Mouse (Mus musculus) adrenal gland, postnatal 4 days (tissue): ENCODE data around the gene Ccdc61. TPM values are rescaled to one million over a fixed set of nuclear protein-coding genes. Genes with fewer than 3 reads are reported as not detected.

Source experiments
- DNase-seq, 2 experiments: peaks; one replicate each; pipeline ENCODE4 v3.0.0; 2021 to 2022; ENCODE audit warnings: low spot score in 2 of 2, mixed read lengths in 2 of 2
- total RNA-seq, 2 experiments: library from RNA; stranded (reverse); gene quantifications; 2 replicates each; pipeline ENCODE4 v1.2.3; 2021

Gene Ccdc61
- total RNA-seq, 2 experiments from 2014 or later, result 16.5 to 19.2 TPM

DNA sequence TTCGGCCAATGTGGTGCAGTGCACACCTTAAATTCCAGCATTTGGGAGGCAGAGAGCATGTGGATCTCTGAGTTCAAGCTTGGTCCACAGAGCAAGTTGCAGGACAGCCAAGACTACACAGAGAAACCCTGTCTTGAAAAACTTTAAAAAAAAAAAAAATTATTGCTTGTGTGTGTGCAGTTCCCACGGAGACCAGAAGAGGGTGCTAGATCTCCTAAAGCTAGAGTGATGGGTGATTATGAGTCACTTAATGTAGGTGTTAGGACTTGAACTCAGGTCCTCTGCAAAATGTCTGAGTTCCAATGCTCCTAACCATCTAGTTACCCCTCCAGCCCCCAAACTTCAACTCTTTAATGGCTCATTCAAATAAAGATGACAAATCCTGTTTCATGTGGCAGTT lies 41.7 kb downstream of the Ccdc61 start:
- no peak for DNase-seq

DNA sequence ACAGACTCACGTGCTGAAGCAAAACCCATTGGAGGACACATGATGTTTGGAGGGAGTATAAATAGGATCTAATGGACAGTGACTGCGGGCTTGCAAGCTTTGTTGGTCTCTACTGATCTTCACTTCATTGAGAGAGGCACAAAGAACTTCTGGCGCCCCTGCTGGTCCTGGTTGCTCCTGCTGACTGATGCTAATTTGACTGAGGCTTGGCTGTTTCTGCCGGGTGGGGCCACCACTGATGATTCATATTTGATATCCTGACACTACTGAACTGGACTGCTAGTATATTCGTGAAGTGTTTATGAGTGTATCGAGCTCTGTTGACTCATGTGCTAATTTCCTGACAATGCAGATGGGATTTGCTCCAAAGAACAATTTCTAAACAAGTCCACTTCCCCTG lies 47.4 kb downstream of the Ccdc61 start:
- DNase-seq, result no peak

GRCm38 (mm10) chr7:18858310-18858916 lies 51.8 kb downstream of the Ccdc61 start:
- DNase-seq, result no peak

DNA sequence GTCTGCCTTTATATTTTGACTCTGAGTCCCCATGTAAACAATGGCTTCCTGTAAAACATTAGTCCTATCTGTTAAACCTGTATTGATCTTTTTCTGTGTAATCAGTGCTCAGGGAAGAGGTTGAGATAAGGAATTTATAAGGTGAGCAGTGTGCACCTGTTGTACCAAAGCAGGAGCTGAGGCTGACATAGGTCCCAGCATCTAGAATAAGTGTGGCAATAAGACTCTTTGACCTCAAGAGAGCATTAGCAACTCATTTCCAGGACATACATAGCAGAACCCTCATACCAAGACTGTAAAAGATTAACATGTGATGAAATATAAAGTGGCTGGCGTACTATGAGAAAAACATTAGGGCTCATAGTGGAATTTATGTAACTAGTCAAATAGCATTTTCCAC lies 61.8 kb downstream of the Ccdc61 start:
- DNase-seq, result no peak

DNA sequence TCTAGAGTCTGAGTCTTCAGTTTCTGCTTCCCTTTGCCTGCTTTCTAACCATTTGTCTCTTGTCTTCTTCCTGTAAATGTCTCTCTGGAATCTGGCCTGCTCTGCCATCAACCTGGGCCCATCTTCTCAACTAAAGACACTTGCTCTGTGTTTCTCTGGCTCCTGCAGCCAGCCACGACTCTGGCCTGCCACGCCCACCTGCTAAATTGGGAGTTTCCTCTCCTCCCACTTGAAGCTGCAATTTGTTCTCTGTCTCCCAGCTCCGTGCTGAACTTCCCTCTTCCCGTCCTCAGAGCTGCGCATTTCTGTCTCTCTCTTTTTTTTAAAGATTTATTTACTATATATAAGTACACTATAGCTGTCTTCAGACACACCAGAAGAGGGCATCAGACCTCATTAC lies 65.4 kb downstream of the Ccdc61 start:
- no peak for DNase-seq

GRCm38 (mm10) chr7:18841174-18841567 lies 69.0 kb downstream of the Ccdc61 start:
- no peak for DNase-seq

Other genes with a start within 250 kb of the Ccdc61 start
- gene Psg20, start 224.2 kb downstream of the Ccdc61 start, total RNA-seq, result not detected
- gene Psg22, start 192.3 kb downstream of the Ccdc61 start, total RNA-seq, result not detected
- not detected for gene Psg19, start 111.9 kb downstream of the Ccdc61 start, total RNA-seq
- gene Psg17, start 88.8 kb downstream of the Ccdc61 start, total RNA-seq, result not detected
- gene Mill2, start 70.4 kb downstream of the Ccdc61 start, total RNA-seq, result 1 to 10 TPM; 5.1 to 8.1 TPM
- 10 to 100 TPM in 1 of 2 experiments, 1 to 10 TPM in 1; 7.2 to 12.0 TPM for gene Pglyrp1, start 39.1 kb downstream of the Ccdc61 start, total RNA-seq
- gene Nova2, start 15.5 kb upstream of the Ccdc61 start, total RNA-seq, result 1 to 10 TPM; 7.8 to 8.2 TPM
- gene Nanos2, start 77.0 kb upstream of the Ccdc61 start, total RNA-seq, result under 1 TPM in 1 of 2 experiments, not detected in 1; 0.20 TPM
- gene Mypop, start 80.8 kb upstream of the Ccdc61 start, total RNA-seq, result 1 to 10 TPM; 7.2 to 8.3 TPM
- gene Irf2bp1, start 93.6 kb upstream of the Ccdc61 start, total RNA-seq, result 10 to 100 TPM; 44.3 to 49.1 TPM
- gene Foxa3, start 113.1 kb upstream of the Ccdc61 start, total RNA-seq, result 1 to 10 TPM in 1 of 2 experiments, under 1 TPM in 1; 0.50 to 4.5 TPM
- 100 to 1,000 TPM; 109 to 119 TPM for gene Sympk, start 114.0 kb upstream of the Ccdc61 start, total RNA-seq
- not detected for gene Rsph6a, start 144.3 kb upstream of the Ccdc61 start, total RNA-seq
- gene Dmwd, start 165.8 kb upstream of the Ccdc61 start, total RNA-seq, result 10 to 100 TPM; 67.0 to 70.3 TPM
- 10 to 100 TPM; 70.0 to 74.7 TPM for gene Dmpk, start 173.4 kb upstream of the Ccdc61 start, total RNA-seq
- 10 to 100 TPM; 23.4 to 25.3 TPM for gene Six5, start 184.2 kb upstream of the Ccdc61 start, total RNA-seq
- gene Gm4969, start 208.0 kb upstream of the Ccdc61 start, total RNA-seq, result under 1 TPM; 0.59 to 0.98 TPM
- 10 to 100 TPM; 13.7 to 14.6 TPM for gene Fbxo46, start 209.4 kb upstream of the Ccdc61 start, total RNA-seq
- gene Qpctl, start 238.9 kb upstream of the Ccdc61 start, total RNA-seq, result 10 to 100 TPM; 16.1 TPM
- gene Snrpd2, start 239.3 kb upstream of the Ccdc61 start, total RNA-seq, result 100 to 1,000 TPM; 111 to 116 TPM